Mouse (Mus musculus) olfactory bulb, adult 2 months (tissue): ENCODE measurements around the gene Ppp1r14b.

Experiments used
- CTCF ChIP-seq: fragments of 200-500 bp; IDR thresholded peaks from 2 replicates; pipeline ENCODE4 v1.5.1; 2012; ENCODE audit warnings: low read depth, mild to moderate bottlenecking, low read length, moderate library complexity; ENCODE audit not compliant: insufficient read depth
- POLR2A ChIP-seq: fragments of 200-500 bp; IDR thresholded peaks from 2 replicates; pipeline ENCODE4 v1.6.1; 2012; ENCODE audit warnings: mild to moderate bottlenecking, low read depth, low read length, moderate library complexity; ENCODE audit not compliant: insufficient read depth

DNA sequence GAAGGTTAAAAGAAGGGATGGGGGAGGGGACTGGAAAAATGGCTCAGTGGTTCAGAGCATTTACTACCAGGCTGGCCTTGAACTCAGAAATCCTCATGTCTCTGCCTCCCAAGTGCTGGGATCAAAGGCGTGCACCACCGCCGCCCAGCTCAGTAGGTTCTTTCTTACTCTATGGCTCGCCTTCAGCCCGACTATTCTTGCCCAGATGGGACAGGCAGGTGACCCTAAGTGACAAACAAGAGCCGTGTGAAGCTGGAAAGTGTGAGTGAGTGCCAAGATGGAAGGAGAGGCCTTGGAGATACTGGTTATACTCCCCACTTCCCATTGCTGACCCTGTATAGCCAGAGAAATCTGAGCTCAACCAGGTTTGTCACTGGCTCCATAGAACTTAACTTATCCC, 31.1 kb upstream of the Ppp1r14b start:
- no peak for TF ChIP-seq POLR2A
- no peak for TF ChIP-seq CTCF
